Mouse (Mus musculus): ENCODE results near the gene Lypd6b. TPM values are rescaled to one million over a fixed set of nuclear protein-coding genes. Genes with fewer than 3 reads are reported as not detected.

Gene Lypd6b
- total and polyA plus RNA-seq, 3 experiments, result 0.16 TPM; not detected in 2

- DNase-seq (ENCODE audit: low spot score) (no peak), ATAC-seq (ENCODE audit: extremely low read depth, insufficient number of reproducible peaks, low FRiP score, poor library complexity, severe bottlenecking) (no peak)
- H3K4me1 ChIP-seq (ENCODE audit: insufficient read depth, low read depth, low read length), result no peaks in the 10 kb centered on the region
- H3K4me3 ChIP-seq (ENCODE audit: low read depth, low read length), result no peak overlapping the region
- H3K27me3 ChIP-seq (ENCODE audit: insufficient read depth, low read length), result no peaks in the 10 kb centered on the region
- peaks cover 28% of the 10 kb centered on the region for H3K9me3 ChIP-seq (replicated peaks)
- no peaks in the 10 kb centered on the region for H3K36me3 ChIP-seq (replicated peaks)
- no peak for TF ChIP-seq TAL1 (conservative IDR thresholded peaks at IDR 0.05; ENCODE audit: low read depth, low read length)
- TF ChIP-seq GATA2 (IDR thresholded peaks at IDR 0.05; ENCODE audit: borderline replicate concordance, low read depth, low read length), result no peak
- TF ChIP-seq POLR2AphosphoS5 (IDR thresholded peaks at IDR 0.05; ENCODE audit: insufficient replicate concordance, low read depth, low read length), result no peak
- TF ChIP-seq CTCF (IDR thresholded peaks at IDR 0.05; ENCODE audit: low read depth, low read length), result no peak
- no peak for TF ChIP-seq GATA1 (IDR thresholded peaks at IDR 0.05; ENCODE audit: borderline replicate concordance, low read length)
These were observed 93.5 kb downstream of the Lypd6b start for GRCm38 (mm10) chr2:49881002-49881401.

DNA sequence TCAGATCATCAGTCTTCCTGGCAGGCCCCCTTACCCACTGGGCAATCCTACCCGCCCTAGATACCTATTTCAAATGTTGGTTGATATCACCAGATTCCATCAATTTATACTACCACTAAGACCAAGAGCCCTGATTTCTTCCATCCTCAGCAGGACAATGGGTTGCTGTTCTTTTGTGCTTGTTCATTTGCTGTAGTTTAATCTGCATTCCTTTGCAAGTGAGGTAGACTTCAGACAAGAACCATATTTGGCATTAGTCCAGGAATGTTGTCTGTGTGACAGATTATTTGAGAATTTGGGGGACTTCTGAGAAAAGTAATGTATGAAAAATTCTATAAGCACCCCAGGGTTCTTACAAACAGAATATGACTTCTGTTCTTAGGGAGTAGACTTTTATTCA is 95.0 kb downstream of the Lypd6b start:
- H3K4me1 ChIP-seq (ENCODE audit: insufficient read depth, low read depth, low read length), result no peaks in the 10 kb centered on the region
- TF ChIP-seq TAL1 (conservative IDR thresholded peaks at IDR 0.05; ENCODE audit: low read depth, low read length), result no peak
- TF ChIP-seq GATA1 (IDR thresholded peaks at IDR 0.05; ENCODE audit: borderline replicate concordance, low read length), result no peak
- no peak for TF ChIP-seq GATA2 (IDR thresholded peaks at IDR 0.05; ENCODE audit: borderline replicate concordance, low read depth, low read length)
- TF ChIP-seq POLR2AphosphoS5 (IDR thresholded peaks at IDR 0.05; ENCODE audit: insufficient replicate concordance, low read depth, low read length), result no peak
- TF ChIP-seq CTCF (IDR thresholded peaks at IDR 0.05; ENCODE audit: low read depth, low read length), result no peak
- no peaks in the 10 kb centered on the region for H3K36me3 ChIP-seq (replicated peaks)
- H3K4me3 ChIP-seq (ENCODE audit: low read depth, low read length), result no peak overlapping the region
- H3K9me3 ChIP-seq (replicated peaks), result peaks cover 30% of the 10 kb centered on the region
- no peaks in the 10 kb centered on the region for H3K27me3 ChIP-seq (ENCODE audit: insufficient read depth, low read length)
- DNase-seq (ENCODE audit: low spot score), result no peak
- ATAC-seq (ENCODE audit: extremely low read depth, insufficient number of reproducible peaks, low FRiP score, poor library complexity, severe bottlenecking), result no peak

- H3K4me3 ChIP-seq (ENCODE audit: low read depth, low read length), result no peak overlapping the region
- no peaks in the 10 kb centered on the region for H3K36me3 ChIP-seq (replicated peaks)
- TF ChIP-seq CTCF (IDR thresholded peaks at IDR 0.05; ENCODE audit: low read depth, low read length) (no peak), GATA1 (IDR thresholded peaks at IDR 0.05; ENCODE audit: borderline replicate concordance, low read length) (no peak), TAL1 (conservative IDR thresholded peaks at IDR 0.05; ENCODE audit: low read depth, low read length) (no peak), POLR2AphosphoS5 (IDR thresholded peaks at IDR 0.05; ENCODE audit: insufficient replicate concordance, low read depth, low read length) (no peak), GATA2 (IDR thresholded peaks at IDR 0.05; ENCODE audit: borderline replicate concordance, low read depth, low read length) (no peak)
- no peaks in the 10 kb centered on the region for H3K27me3 ChIP-seq (ENCODE audit: insufficient read depth, low read length)
- H3K4me1 ChIP-seq (ENCODE audit: insufficient read depth, low read depth, low read length), result no peaks in the 10 kb centered on the region
- DNase-seq (ENCODE audit: low spot score), result no peak
- H3K9me3 ChIP-seq (replicated peaks), result peaks cover 26% of the 10 kb centered on the region
- no peak for ATAC-seq (ENCODE audit: extremely low read depth, insufficient number of reproducible peaks, low FRiP score, poor library complexity, severe bottlenecking)
These were observed 96.5 kb downstream of the Lypd6b start for GRCm38 (mm10) chr2:49883990-49884389.

- no peaks in the 10 kb centered on the region for H3K36me3 ChIP-seq (replicated peaks)
- no peak overlapping the region for H3K4me3 ChIP-seq (ENCODE audit: low read depth, low read length)
- DNase-seq (ENCODE audit: low spot score), result no peak
- H3K4me1 ChIP-seq (ENCODE audit: insufficient read depth, low read depth, low read length), result no peaks in the 10 kb centered on the region
- TF ChIP-seq GATA2 (IDR thresholded peaks at IDR 0.05; ENCODE audit: borderline replicate concordance, low read depth, low read length), result no peak
- TF ChIP-seq TAL1 (conservative IDR thresholded peaks at IDR 0.05; ENCODE audit: low read depth, low read length), result no peak
- TF ChIP-seq POLR2AphosphoS5 (IDR thresholded peaks at IDR 0.05; ENCODE audit: insufficient replicate concordance, low read depth, low read length), result no peak
- TF ChIP-seq GATA1 (IDR thresholded peaks at IDR 0.05; ENCODE audit: borderline replicate concordance, low read length), result no peak
- TF ChIP-seq CTCF (IDR thresholded peaks at IDR 0.05; ENCODE audit: low read depth, low read length), result no peak
- H3K9me3 ChIP-seq (replicated peaks), result peaks cover 22% of the 10 kb centered on the region
- no peak for ATAC-seq (ENCODE audit: extremely low read depth, insufficient number of reproducible peaks, low FRiP score, poor library complexity, severe bottlenecking)
- H3K27me3 ChIP-seq (ENCODE audit: insufficient read depth, low read length), result no peaks in the 10 kb centered on the region
These were observed 98.7 kb downstream of the Lypd6b start for GRCm38 (mm10) chr2:49886209-49886608.

GRCm38 (mm10) chr2:49888346-49888745 is 100.9 kb downstream of the Lypd6b start:
- ATAC-seq (ENCODE audit: extremely low read depth, insufficient number of reproducible peaks, low FRiP score, poor library complexity, severe bottlenecking) (no peak), DNase-seq (ENCODE audit: low spot score) (no peak)
- H3K4me1 ChIP-seq (ENCODE audit: insufficient read depth, low read depth, low read length), result no peaks in the 10 kb centered on the region
- TF ChIP-seq POLR2AphosphoS5 (IDR thresholded peaks at IDR 0.05; ENCODE audit: insufficient replicate concordance, low read depth, low read length), result no peak
- no peak for TF ChIP-seq GATA2 (IDR thresholded peaks at IDR 0.05; ENCODE audit: borderline replicate concordance, low read depth, low read length)
- no peak for TF ChIP-seq TAL1 (conservative IDR thresholded peaks at IDR 0.05; ENCODE audit: low read depth, low read length)
- TF ChIP-seq CTCF (IDR thresholded peaks at IDR 0.05; ENCODE audit: low read depth, low read length), result no peak
- H3K9me3 ChIP-seq (replicated peaks), result peaks cover 25% of the 10 kb centered on the region
- H3K4me3 ChIP-seq (ENCODE audit: low read depth, low read length), result no peak overlapping the region
- H3K36me3 ChIP-seq (replicated peaks), result no peaks in the 10 kb centered on the region
- H3K27me3 ChIP-seq (ENCODE audit: insufficient read depth, low read length), result no peaks in the 10 kb centered on the region

GRCm38 (mm10) chr2:49890727-49891126 is 103.2 kb downstream of the Lypd6b start:
- TF ChIP-seq CTCF (IDR thresholded peaks at IDR 0.05; ENCODE audit: low read depth, low read length) (no peak), GATA1 (IDR thresholded peaks at IDR 0.05; ENCODE audit: borderline replicate concordance, low read length) (no peak), GATA2 (IDR thresholded peaks at IDR 0.05; ENCODE audit: borderline replicate concordance, low read depth, low read length) (no peak), POLR2AphosphoS5 (IDR thresholded peaks at IDR 0.05; ENCODE audit: insufficient replicate concordance, low read depth, low read length) (no peak), TAL1 (conservative IDR thresholded peaks at IDR 0.05; ENCODE audit: low read depth, low read length) (no peak)
- ATAC-seq (ENCODE audit: extremely low read depth, insufficient number of reproducible peaks, low FRiP score, poor library complexity, severe bottlenecking) (no peak), DNase-seq (ENCODE audit: low spot score) (no peak)
- H3K4me1 ChIP-seq (ENCODE audit: insufficient read depth, low read depth, low read length), result no peaks in the 10 kb centered on the region
- H3K27me3 ChIP-seq (ENCODE audit: insufficient read depth, low read length), result no peaks in the 10 kb centered on the region
- no peak overlapping the region for H3K4me3 ChIP-seq (ENCODE audit: low read depth, low read length)
- H3K36me3 ChIP-seq (replicated peaks), result no peaks in the 10 kb centered on the region
- H3K9me3 ChIP-seq (replicated peaks), result peaks cover 35% of the 10 kb centered on the region

Data from G1E (cell line).